Mouse (Mus musculus) megakaryocyte, embryonic 14.5 days (primary cell): ENCODE data around the gene Gtpbp10.

ENCODE experiments used
- FLI1 ChIP-seq: IDR thresholded peaks from 2 replicates; pipeline ENCODE4 v1.6.1; 2012; ENCODE audit warnings: low read length, inconsistent platforms, mixed read lengths
- GATA1 ChIP-seq: IDR thresholded peaks from 3 replicates; pipeline ENCODE4 v1.6.1; 2012; ENCODE audit warnings: mixed read lengths, low read length, inconsistent platforms, borderline replicate concordance

- TF ChIP-seq GATA1 (no peak), FLI1 (no peak)
Observed at GRCm38 (mm10) chr5:5551110-5551509, 8.2 kb downstream of the Gtpbp10 start.
